Mouse (Mus musculus) left cerebral cortex, postnatal 14 days (tissue): Measurements from ENCODE around the gene Poldip2. TPM values are rescaled to one million over a fixed set of nuclear protein-coding genes. Genes with fewer than 3 reads are reported as not detected.
"Not testable (repeated sequence)": the region's sequence is repeated elsewhere in the genome, so short reads cannot be mapped to it uniquely, and the experiment has no call there.

ENCODE experiments used
- DNase-seq, 2 experiments: peaks; one replicate each; pipeline ENCODE4 v3.0.0; 2021 to 2022; ENCODE audit warnings: low spot score in 2 of 2, mixed read lengths in 1 of 2
- intact Hi-C: fragments of 180-260 bp; cut with DNase I; formaldehyde crosslinking; loops from one replicate; pipeline ENCODE4 v1.15.1; 2025
- total RNA-seq, 2 experiments: library from RNA; stranded (reverse); gene quantifications; 2 replicates each; pipeline ENCODE4 v1.2.3; 2021

The Poldip2 gene
- total RNA-seq, 2 experiments from 2014 or later = 115 to 119 TPM

GRCm38 (mm10) chr11:78499004-78499403 lies 13.0 kb upstream of the Poldip2 start, which contains the start of gene Vtn:
Gene Vtn (plus strand): TSS chr11:78499091.
- intact Hi-C loops = no loop called here
- DNase-seq = no peak

- no peak for DNase-seq
- intact Hi-C loops = no loop called here
Measured at GRCm38 (mm10) chr11:78499543-78499942, 12.4 kb upstream of the Poldip2 start.

GRCm38 (mm10) chr11:78500623-78501202 lies 11.3 kb upstream of the Poldip2 start:
- intact Hi-C loops = no loop called here
- no peak for DNase-seq

GRCm38 (mm10) chr11:78501529-78501928 lies 10.5 kb upstream of the Poldip2 start:
- intact Hi-C loops = no loop called here
- no peak for DNase-seq

DNA sequence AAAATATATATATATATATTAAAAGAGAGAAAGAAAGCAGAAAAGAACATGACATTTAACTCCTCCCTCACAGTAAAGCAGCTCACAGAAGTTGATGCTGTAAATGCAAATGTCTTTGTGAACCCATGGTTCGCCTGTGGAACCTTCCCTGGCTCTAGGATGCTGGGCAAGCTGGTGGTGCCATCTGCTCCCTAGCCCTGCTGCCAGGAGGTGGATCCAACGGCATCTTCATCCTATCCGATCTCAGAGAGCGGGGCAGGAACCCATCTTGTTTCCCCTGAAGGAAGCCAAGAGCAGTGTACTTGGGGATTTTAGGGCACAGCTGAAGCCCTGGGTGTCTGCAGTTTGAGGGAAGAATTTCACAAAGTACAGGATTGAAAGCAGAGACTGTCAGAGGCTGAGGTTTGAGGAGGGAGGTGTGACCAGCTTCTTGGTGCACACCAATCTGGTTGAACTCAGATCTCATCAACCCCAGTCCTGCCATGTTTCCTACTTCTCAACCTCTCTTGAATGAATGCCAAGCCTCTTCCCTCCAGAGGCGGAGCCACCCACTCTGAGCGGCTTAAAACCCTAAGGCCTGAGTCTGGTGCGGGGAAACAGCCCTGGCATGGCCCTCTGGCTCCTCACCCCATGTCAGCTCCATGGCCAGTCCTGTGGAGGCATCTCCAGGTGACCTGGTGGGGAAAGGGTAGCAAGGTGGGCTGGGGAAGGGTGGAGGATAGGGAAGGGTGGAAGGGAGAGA lies 8.9 kb upstream of the Poldip2 start, which contains the start of gene Sebox:
Gene Sebox, plus strand, starts transcription at position 539 of the 742 bp plus-strand sequence.
- intact Hi-C loops = no loop called here
- no peak for DNase-seq

GRCm38 (mm10) chr11:78505430-78505829 lies 6.6 kb upstream of the Poldip2 start:
- intact Hi-C loops = no loop called here
- DNase-seq = no peak

- DNase-seq = no peak
- intact Hi-C loops = no loop called here
Measured at GRCm38 (mm10) chr11:78509148-78509547, 2.8 kb upstream of the Poldip2 start.

DNA sequence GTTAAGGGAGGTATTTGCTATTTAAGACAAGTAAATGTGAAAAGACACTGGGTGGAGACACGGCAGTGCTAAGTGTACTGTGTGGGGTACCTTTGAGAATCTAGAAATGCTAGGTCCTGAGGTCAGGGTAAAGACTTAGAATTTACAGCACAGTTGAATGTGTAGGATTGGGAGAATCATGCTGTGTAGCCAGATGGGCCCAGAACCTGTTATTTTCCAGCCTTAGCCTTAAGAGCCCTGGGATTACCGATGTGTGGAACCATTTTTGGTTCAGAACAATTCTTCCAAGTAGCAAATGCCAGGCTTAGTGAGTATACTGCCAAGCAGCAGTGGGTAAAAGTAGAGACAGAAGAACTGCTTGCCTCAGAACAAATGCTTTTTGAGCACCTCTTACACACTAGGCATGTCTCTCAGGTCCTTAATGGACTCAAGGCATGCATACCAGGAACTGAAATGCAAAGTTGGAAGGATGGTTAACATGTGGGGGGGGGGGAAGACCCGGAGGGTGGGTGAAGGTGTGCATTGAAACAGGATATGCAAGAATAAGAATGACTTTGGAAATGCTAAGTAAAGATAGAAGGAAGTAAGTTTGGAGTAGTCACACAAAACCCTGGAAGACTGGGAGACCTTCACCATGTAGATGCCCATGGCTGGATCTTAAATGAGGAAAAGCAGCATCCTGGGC lies 1.3 kb downstream of the Poldip2 start:
- no peak for DNase-seq
- intact Hi-C loops = no loop called here

DNA sequence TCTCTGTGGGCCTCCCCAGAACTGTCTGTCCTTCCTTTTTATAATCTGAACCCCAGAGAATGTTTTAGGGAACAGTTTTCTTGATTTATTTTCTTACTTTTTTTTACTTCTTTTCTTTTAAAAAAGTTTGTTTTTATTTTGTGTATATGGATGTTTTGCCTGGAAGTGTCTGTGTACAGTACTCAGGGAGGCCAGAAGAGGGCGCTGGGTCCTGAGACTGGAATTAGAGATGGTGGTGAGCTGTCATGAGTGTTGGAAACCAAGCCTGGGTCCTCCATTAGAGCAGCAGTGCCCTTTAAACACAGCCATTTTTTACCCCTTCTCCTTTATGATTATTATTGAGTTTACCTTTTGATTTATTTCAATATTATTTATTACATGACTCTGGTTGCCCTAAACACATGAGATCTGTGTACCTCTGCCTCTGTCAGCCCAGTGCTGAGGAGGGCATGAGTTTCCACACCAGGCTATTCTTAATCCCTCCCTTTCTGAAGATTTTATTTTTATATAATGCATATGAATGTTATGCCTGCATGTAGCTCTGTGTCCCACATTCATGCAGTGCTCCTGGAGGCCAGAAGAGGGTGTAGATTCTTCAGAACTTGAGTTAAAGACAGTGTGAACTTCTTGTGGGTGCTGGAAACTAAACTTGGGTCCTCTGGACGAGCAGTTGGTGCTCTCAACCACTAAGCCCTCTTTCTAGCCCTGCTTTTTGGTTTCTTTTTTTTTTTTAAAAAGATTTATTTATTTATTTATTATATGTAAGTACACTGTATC lies 3.7 kb downstream of the Poldip2 start:
- intact Hi-C loops = no loop called here

GRCm38 (mm10) chr11:78518931-78519330 lies 6.9 kb downstream of the Poldip2 start:
- no peak for DNase-seq
- intact Hi-C loops = no loop called here

More for the DNA sequence above, 3.7 kb downstream of the Poldip2 start:
- DNase-seq = no peak

GRCm38 (mm10) chr11:78521880-78522279 lies 9.9 kb downstream of the Poldip2 start:
- intact Hi-C loops = no loop called here
- DNase-seq = no peak

GRCm38 (mm10) chr11:78522481-78522997 lies 10.5 kb downstream of the Poldip2 start:
- DNase-seq = no peak
- intact Hi-C loops = no loop called here

DNA sequence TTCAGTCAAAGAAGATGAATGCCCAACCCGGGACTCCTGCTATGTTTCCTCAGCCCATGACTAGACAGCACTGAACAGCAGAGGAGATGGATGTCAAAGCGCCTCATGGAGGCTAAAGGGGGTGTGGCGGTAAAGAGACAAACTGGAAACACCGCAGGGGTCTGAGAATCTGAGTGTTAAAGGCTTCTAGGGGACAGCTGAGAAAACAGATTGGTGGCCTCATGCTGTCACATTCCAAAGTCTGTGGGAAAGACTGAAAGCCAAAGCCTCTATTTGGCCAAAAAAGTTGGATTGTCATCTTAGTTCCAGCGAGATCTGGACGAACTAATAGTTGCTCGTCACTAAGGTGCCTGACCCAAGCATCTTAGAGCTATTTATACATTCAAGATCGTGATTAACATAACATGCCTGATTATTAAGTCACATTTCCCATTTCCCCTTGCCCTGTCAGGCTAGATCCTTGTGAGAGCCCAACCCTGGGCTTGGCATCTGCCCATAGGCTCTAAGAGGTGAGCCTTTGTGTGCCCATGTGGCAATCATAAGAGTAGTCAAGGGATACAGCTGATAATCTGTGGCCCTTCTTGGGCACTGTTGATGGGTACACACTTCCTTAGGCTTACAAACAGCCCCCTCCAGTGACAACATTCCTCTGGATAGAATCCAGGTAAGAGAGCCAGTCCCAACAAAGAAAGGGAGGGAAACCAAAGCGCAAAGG lies 11.4 kb downstream of the Poldip2 start:
- intact Hi-C loops = no loop called here
- no peak for DNase-seq

DNA sequence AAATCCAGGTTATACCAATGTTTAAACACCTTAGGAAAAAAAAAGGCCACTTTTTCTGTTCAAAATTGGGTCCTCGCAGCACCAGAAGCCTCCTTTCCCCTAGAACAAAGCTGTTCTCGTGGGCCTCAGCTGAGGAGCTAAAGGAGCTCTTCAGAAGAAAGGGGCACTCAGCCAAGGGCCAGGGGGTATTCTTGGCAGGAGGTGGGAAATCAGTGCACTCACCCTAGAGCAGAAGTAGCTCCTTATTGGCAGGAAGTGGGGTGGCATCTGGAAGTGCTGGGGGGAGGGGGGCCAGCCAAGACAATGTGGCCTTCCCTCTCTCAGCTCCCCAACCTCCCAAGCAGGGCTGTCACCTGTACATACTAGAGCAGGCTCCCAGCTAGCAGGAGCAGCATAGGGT lies 12.8 kb downstream of the Poldip2 start:
- intact Hi-C loops = no loop called here
- DNase-seq = no peak

DNA sequence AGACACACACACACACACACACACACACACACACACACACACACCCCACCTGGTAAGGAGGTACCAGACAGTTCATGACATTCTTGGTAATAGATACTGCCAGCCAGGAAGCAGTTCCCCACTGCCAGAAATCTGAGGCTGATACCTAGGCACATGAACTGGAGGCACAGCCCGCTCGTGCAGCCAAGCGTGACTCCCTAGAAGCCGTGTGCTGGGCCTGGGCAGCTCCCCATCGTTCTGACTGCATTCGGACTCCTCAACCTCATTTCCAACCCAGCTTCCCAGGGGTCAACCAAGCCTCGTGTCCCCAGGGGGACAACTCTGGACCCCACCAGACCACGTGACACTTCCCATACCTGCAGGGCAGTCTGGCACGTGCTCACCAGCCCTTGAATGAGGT lies 16.7 kb downstream of the Poldip2 start:
- no peak for DNase-seq
- intact Hi-C loops = no loop called here

GRCm38 (mm10) chr11:78530001-78530400 lies 18.0 kb downstream of the Poldip2 start:
- no peak for DNase-seq
- intact Hi-C loops = no loop called here

DNA sequence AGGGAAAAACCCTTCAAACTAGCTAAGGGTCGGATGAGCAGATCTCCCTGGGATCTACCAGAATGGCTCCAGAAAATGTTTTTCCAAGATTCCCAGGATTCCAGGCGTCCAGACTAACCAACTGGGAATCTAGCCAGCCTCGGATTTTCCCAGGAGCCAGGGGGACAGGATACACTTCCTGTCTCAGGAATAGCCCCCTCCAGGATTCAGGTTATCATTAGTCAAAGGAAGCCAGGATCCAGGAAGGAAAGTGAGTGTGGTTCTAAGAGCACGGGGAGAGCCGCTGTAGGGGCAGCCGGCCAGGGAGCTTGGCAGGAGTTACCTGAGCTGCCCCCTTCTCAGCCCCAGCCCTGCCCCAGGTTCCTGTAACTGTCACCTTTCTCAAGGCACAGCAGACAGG lies 19.1 kb downstream of the Poldip2 start:
- intact Hi-C loops = no loop called here
- no peak for DNase-seq

DNA sequence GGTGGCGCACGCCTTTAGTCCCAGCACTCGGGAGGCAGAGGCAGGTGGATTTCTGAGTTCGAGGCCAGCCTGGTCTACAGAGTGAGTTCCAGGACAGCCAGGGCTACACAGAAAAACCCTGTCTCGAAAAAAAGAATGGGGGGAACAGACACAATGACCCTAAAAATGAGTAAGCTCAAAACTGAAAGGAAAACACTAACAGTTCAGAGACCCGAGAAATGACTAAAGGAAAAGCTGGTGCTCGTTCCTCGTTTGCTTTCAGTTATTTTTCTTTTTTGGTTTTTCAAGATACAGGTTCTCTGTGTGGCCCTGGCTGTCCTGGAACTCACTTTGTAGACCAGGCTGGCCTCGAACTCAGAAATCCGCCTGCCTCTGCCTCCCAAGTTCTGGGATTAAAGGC lies 19.5 kb downstream of the Poldip2 start:
- DNase-seq, intact Hi-C loops: not testable (repeated sequence)

GRCm38 (mm10) chr11:78534516-78534915 lies 22.5 kb downstream of the Poldip2 start:
- intact Hi-C loops = no loop called here
- no peak for DNase-seq
